Mouse (Mus musculus): Measurements from ENCODE around the gene Rnf213. TPM values are rescaled to one million over a fixed set of nuclear protein-coding genes. Genes with fewer than 3 reads are reported as not detected.

Rnf213 gene
- total and polyA plus RNA-seq, 2 experiments from 2014 or later, result 0.94 to 8.7 TPM

GRCm38 (mm10) chr11:119499297-119499696, 106.4 kb downstream of the Rnf213 start:
- no peak overlapping the region for H3K4me2 ChIP-seq (ENCODE audit: low read depth, low read length)

DNA sequence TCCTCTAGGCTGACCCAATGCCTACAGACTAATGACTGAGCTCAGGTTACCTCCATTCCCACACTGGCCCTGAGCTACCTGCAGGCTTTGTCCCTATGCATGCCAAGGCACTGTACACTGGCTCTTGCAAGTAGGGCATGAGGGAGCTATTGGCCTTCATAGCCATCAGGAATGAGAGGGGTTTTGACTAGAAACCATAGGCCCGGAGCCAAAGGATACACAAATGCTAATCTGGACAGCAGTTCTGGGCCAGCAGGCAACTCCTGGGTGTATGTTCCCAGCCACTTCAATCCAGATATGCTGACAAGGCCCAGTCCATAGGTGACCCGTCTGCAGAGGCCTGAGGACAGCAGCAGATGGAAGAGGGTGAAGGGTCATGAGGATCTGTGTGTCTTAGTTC, 107.1 kb downstream of the Rnf213 start:
- Histone ChIP-seq H3K9ac (replicated peaks; ENCODE audit: low read length) (no peak overlapping the region), H3K4me3 (ENCODE audit: low read length) (no peak overlapping the region), H3K9me3 (ENCODE audit: low read length) (no peaks in the 10 kb centered on the region), H3K4me1 (ENCODE audit: insufficient read depth, low read length) (no peaks in the 10 kb centered on the region), H3K36me3 (ENCODE audit: insufficient read depth, low read length) (peaks cover 30% of the 10 kb centered on the region), H3K4me2 (ENCODE audit: low read depth, low read length) (no peak overlapping the region), H3K27ac (no peak overlapping the region), H3K27me3 (ENCODE audit: insufficient read depth, low read length) (no peaks in the 10 kb centered on the region)
- DNase-seq (ENCODE audit: low spot score) (no peak), ATAC-seq (no peak)
- no peak for TF ChIP-seq CTCF (IDR thresholded peaks at IDR 0.05; ENCODE audit: low read depth)
- 84% methylated on average over 2 of the region's 2 CpGs for WGBS

More at GRCm38 (mm10) chr11:119499297-119499696, 106.4 kb downstream of the Rnf213 start:
- Histone ChIP-seq H3K27ac (no peak overlapping the region), H3K36me3 (ENCODE audit: insufficient read depth, low read length) (peaks cover 24% of the 10 kb centered on the region), H3K27me3 (ENCODE audit: insufficient read depth, low read length) (no peaks in the 10 kb centered on the region), H3K4me3 (ENCODE audit: low read length) (no peak overlapping the region), H3K4me1 (ENCODE audit: insufficient read depth, low read length) (no peaks in the 10 kb centered on the region), H3K9me3 (ENCODE audit: low read length) (no peaks in the 10 kb centered on the region), H3K9ac (replicated peaks; ENCODE audit: low read length) (no peak overlapping the region)
- WGBS, result 96% methylated on average over 4 of the region's 4 CpGs
- no peak for ATAC-seq
- TF ChIP-seq CTCF (IDR thresholded peaks at IDR 0.05; ENCODE audit: low read depth), result no peak
- DNase-seq (ENCODE audit: low spot score), result no peak

DNA sequence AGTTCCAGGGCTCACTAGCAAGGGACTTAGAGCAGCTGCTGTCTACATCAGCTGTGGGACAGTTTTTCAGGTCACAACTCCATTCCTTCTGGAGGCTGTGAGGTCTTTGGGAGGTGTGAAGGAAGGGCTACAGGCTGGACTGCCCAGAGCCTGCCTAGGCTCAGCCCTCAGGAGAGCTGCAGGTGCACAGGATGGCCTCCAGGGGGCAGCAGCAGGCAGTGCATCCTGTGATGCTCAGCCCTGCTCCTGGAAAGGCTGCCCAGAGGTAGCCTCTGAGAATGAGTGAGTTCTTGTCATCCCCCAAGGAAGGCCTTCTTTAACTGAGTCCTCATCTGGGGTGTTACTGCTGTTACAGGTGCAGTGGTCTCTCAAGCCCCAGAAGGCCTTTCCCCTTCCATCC, 110.8 kb downstream of the Rnf213 start:
- peak; percentile 99 for TF ChIP-seq CTCF (IDR thresholded peaks at IDR 0.05; ENCODE audit: low read depth)
- Histone ChIP-seq H3K4me1 (ENCODE audit: insufficient read depth, low read length) (no peaks in the 10 kb centered on the region), H3K9me3 (ENCODE audit: low read length) (no peaks in the 10 kb centered on the region), H3K36me3 (ENCODE audit: insufficient read depth, low read length) (peaks cover 52% of the 10 kb centered on the region), H3K4me3 (ENCODE audit: low read length) (no peak overlapping the region), H3K27ac (no peak overlapping the region), H3K27me3 (ENCODE audit: insufficient read depth, low read length) (no peaks in the 10 kb centered on the region), H3K4me2 (ENCODE audit: low read depth, low read length) (no peak overlapping the region), H3K9ac (replicated peaks; ENCODE audit: low read length) (no peak overlapping the region)
- peak; percentile 83 for ATAC-seq
- DNase-seq (ENCODE audit: low spot score), result peak; percentile 85

GRCm38 (mm10) chr11:119506386-119506785, 113.5 kb downstream of the Rnf213 start:
- peaks cover 37% of the 10 kb centered on the region for H3K36me3 ChIP-seq (ENCODE audit: insufficient read depth, low read length)
- 91% methylated on average over 4 of the region's 4 CpGs for WGBS
- no peak for ATAC-seq

DNA sequence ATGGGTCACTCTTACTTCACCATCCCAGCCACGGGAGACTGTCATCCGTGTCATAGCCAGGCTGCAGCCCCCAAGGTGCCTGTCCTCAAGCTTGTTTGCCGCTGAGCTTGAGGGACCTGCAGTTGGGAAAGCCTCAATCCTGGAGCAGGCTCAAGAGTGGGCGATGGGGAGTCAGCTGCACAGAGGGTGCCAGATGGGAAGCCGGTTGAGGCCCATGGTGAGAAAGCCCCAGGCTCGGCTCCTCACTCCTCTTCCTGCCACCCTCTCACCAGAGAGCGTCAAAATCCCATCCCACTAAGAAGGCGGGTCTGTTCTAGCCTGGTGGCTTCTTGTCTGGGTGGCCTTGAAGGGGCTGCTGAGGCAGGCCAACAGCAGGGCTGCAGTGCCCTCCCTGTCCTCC, 114.9 kb downstream of the Rnf213 start:
- Histone ChIP-seq H3K4me3 (ENCODE audit: low read length) (no peak overlapping the region), H3K27ac (no peak overlapping the region), H3K27me3 (ENCODE audit: insufficient read depth, low read length) (no peaks in the 10 kb centered on the region), H3K4me1 (ENCODE audit: insufficient read depth, low read length) (no peaks in the 10 kb centered on the region), H3K9me3 (ENCODE audit: low read length) (no peaks in the 10 kb centered on the region), H3K9ac (replicated peaks; ENCODE audit: low read length) (no peak overlapping the region), H3K36me3 (ENCODE audit: insufficient read depth, low read length) (peaks cover 28% of the 10 kb centered on the region), H3K4me2 (ENCODE audit: low read depth, low read length) (no peak overlapping the region)
- DNase-seq (ENCODE audit: low spot score), result no peak
- no peak for ATAC-seq
- no peak for TF ChIP-seq CTCF (IDR thresholded peaks at IDR 0.05; ENCODE audit: low read depth)
- 79% methylated on average over 8 of the region's 8 CpGs for WGBS

More at GRCm38 (mm10) chr11:119506386-119506785, 113.5 kb downstream of the Rnf213 start:
- Histone ChIP-seq H3K4me3 (ENCODE audit: low read length) (no peak overlapping the region), H3K9ac (replicated peaks; ENCODE audit: low read length) (no peak overlapping the region), H3K27me3 (ENCODE audit: insufficient read depth, low read length) (no peaks in the 10 kb centered on the region), H3K4me1 (ENCODE audit: insufficient read depth, low read length) (no peaks in the 10 kb centered on the region), H3K27ac (no peak overlapping the region), H3K9me3 (ENCODE audit: low read length) (no peaks in the 10 kb centered on the region), H3K4me2 (ENCODE audit: low read depth, low read length) (no peak overlapping the region)
- TF ChIP-seq CTCF (IDR thresholded peaks at IDR 0.05; ENCODE audit: low read depth), result no peak
- no peak for DNase-seq (ENCODE audit: low spot score)

DNA sequence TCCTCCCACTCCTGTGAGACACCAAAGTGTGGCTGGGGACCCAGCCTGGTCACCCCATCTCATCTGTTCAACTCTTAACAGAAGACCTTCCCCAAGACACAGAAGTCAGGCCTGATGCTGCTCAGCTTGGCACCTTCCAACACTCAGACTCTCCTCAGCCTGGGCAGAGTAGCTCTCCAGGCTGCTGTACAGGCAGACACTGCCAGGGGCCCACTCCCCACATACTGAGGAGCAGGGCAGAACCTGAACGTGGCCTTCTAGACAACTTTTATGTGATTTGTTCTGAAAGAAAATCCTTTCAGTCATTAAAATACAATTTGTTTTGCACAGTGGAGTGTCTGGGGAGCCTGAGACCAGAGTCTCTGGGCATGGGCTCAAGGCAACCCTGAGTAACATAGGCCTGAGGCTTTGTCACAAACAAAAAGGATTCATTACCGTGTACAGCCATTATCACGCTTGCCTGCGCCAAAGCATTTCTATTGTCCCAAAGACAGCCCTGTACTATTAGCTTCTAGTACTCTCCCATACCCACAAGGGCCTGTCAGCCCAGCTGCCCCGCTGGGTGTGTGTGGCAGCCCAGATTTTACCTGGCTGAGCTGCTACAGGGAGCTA, 116.4 kb downstream of the Rnf213 start:
- TF ChIP-seq CTCF (IDR thresholded peaks at IDR 0.05; ENCODE audit: low read depth), result no peak
- Histone ChIP-seq H3K27me3 (ENCODE audit: insufficient read depth, low read length) (no peaks in the 10 kb centered on the region), H3K9me3 (ENCODE audit: low read length) (no peaks in the 10 kb centered on the region), H3K4me2 (ENCODE audit: low read depth, low read length) (no peak overlapping the region), H3K4me3 (ENCODE audit: low read length) (no peak overlapping the region), H3K4me1 (ENCODE audit: insufficient read depth, low read length) (peaks cover 4% of the 10 kb centered on the region; the same call in 1 of the 2 replicates), H3K36me3 (ENCODE audit: insufficient read depth, low read length) (peaks cover 28% of the 10 kb centered on the region), H3K9ac (replicated peaks; ENCODE audit: low read length) (no peak overlapping the region), H3K27ac (no peak overlapping the region)
- DNase-seq (ENCODE audit: low spot score) (peak; percentile 29), ATAC-seq (0 out of 2 replicates have a peak, but pooled peaks have one; percentile 51)
- WGBS, result 22% methylated on average over 5 of the region's 5 CpGs

DNA sequence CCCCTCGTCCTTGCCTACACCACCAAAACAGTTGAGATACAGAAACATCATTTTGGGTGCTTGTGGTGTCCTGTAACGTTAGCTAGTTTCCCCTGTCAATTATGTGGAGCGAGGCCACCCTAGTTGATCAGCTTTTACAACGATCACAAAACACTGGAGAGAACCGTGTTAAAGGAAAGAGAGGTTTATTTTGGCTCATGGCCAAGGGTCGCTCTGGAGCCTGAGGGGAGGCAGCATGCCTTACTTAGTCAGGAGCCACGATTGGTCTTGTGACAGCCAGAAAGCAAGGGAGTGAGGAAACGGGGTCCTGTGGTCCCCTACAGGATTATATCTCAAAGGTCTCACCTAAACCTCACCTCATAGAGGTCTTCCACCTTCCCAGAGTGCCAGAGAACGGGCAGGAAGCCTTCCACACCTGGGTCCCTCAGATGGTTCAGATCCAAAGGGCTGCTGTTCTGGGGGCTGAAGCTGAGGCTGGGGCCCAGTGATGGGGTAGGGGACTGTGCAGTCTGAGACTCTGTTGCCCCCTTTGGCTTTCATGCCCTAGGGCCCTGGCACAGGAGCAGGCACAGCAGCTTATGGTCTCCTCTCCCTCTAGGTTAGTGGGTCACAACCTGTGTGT, 120.2 kb downstream of the Rnf213 start:
- TF ChIP-seq CTCF (IDR thresholded peaks at IDR 0.05; ENCODE audit: low read depth), result no peak
- Histone ChIP-seq H3K4me3 (ENCODE audit: low read length) (no peak overlapping the region), H3K4me1 (ENCODE audit: insufficient read depth, low read length) (peaks cover 23% of the 10 kb centered on the region), H3K9me3 (ENCODE audit: low read length) (no peaks in the 10 kb centered on the region), H3K27me3 (ENCODE audit: insufficient read depth, low read length) (no peaks in the 10 kb centered on the region), H3K36me3 (ENCODE audit: insufficient read depth, low read length) (peaks cover 4% of the 10 kb centered on the region; the same call in 1 of the 2 replicates), H3K9ac (replicated peaks; ENCODE audit: low read length) (no peak overlapping the region), H3K27ac (no peak overlapping the region), H3K4me2 (ENCODE audit: low read depth, low read length) (no peak overlapping the region)
- DNase-seq (ENCODE audit: low spot score) (no peak), ATAC-seq (no peak)
- WGBS, result 39% methylated on average over 9 of the region's 9 CpGs
